Mouse (Mus musculus): Measurements from ENCODE around the gene Metap1d. TPM values are rescaled to one million over a fixed set of nuclear protein-coding genes. Genes with fewer than 3 reads are reported as not detected.

The Metap1d gene
- polyA plus RNA-seq, 1 experiment = 12.9 TPM

DNA sequence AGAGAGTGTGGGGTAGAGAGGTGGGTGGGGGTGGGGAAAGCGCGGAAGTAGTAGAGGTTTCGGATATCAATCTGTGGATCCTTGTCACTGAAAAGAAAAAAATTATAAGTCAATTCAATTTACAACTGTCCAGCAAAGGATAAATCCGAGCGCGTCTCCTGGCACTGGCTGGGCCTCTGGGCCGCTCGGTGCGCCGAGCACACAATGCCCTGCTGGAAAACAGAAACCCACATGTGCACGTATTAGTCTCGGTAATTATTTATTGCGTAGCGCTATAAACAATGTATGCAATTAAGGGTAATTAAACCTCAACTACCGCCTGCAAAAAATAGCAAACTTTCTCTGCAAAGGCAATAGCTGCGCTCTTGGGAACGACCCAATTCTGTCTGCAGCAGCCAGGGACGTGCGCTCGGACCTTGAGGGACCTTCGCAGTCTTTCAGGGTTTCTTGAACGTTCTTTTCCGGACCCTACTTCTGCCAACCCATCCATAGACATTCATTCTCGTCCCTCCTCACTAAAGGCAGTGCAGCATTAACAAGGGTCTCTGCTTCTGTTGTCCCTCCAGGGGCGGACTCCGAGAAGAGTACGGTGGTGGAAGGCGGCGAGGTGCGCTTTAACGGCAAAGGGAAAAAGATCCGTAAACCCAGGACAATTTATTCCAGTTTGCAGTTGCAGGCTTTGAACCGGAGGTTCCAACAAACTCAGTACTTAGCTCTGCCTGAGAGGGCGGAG lies 77.5 kb downstream of the Metap1d start:
- TF ChIP-seq CTCF (IDR thresholded peaks at IDR 0.05; ENCODE audit: control insufficient read depth, insufficient read depth, insufficient replicate concordance, low read depth, low read length) (no peak), POLR2A (IDR thresholded peaks at IDR 0.05; ENCODE audit: control insufficient read depth, low read depth, low read length) (no peak)
- Histone ChIP-seq H3K36me3 (ENCODE audit: control insufficient read depth, insufficient read depth, low read length) (no peaks in the 10 kb centered on the region), H3K27me3 (ENCODE audit: control insufficient read depth, insufficient read depth, low read length) (peaks cover 2% of the 10 kb centered on the region; the same call in 1 of the 2 replicates), H3K27ac (ENCODE audit: control insufficient read depth, insufficient read depth, low read depth, low read length) (no peak overlapping the region), H3K4me1 (ENCODE audit: control insufficient read depth, insufficient read depth, low read length) (peaks cover 16% of the 10 kb centered on the region), H3K4me3 (ENCODE audit: control insufficient read depth, low read depth, low read length) (no peak overlapping the region)

DNA sequence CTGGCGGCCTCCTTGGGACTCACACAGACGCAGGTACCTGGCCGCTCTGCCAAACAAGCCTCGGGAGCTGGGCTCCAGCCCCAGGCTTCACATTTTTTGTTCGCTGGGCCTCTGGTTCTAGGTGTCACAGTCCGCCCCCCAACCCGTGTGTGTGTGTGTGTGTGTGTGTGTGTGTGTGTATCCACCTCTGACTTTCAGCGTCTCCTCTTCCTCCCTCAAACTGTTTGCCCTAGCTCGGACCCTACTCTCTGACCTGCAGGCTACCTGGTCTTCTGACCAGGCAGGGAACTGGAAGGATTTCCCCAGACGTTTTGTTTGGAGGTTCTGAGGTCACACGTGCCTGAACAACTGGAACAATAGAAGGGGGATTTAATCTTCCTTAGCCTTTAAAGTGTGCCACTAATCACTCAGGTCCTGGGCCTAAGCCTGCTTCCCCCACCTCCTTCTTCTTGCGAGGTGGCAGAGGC lies 78.1 kb downstream of the Metap1d start:
- no peak overlapping the region for H3K27ac ChIP-seq (ENCODE audit: control insufficient read depth, insufficient read depth, low read depth, low read length)
- H3K4me1 ChIP-seq (ENCODE audit: control insufficient read depth, insufficient read depth, low read length) = peaks cover 16% of the 10 kb centered on the region
- peaks cover 2% of the 10 kb centered on the region; the same call in 1 of the 2 replicates for H3K27me3 ChIP-seq (ENCODE audit: control insufficient read depth, insufficient read depth, low read length)
- TF ChIP-seq CTCF (IDR thresholded peaks at IDR 0.05; ENCODE audit: control insufficient read depth, insufficient read depth, insufficient replicate concordance, low read depth, low read length) = no peak
- no peak for TF ChIP-seq POLR2A (IDR thresholded peaks at IDR 0.05; ENCODE audit: control insufficient read depth, low read depth, low read length)
- H3K36me3 ChIP-seq (ENCODE audit: control insufficient read depth, insufficient read depth, low read length) = no peaks in the 10 kb centered on the region
- no peak overlapping the region for H3K4me3 ChIP-seq (ENCODE audit: control insufficient read depth, low read depth, low read length)

DNA sequence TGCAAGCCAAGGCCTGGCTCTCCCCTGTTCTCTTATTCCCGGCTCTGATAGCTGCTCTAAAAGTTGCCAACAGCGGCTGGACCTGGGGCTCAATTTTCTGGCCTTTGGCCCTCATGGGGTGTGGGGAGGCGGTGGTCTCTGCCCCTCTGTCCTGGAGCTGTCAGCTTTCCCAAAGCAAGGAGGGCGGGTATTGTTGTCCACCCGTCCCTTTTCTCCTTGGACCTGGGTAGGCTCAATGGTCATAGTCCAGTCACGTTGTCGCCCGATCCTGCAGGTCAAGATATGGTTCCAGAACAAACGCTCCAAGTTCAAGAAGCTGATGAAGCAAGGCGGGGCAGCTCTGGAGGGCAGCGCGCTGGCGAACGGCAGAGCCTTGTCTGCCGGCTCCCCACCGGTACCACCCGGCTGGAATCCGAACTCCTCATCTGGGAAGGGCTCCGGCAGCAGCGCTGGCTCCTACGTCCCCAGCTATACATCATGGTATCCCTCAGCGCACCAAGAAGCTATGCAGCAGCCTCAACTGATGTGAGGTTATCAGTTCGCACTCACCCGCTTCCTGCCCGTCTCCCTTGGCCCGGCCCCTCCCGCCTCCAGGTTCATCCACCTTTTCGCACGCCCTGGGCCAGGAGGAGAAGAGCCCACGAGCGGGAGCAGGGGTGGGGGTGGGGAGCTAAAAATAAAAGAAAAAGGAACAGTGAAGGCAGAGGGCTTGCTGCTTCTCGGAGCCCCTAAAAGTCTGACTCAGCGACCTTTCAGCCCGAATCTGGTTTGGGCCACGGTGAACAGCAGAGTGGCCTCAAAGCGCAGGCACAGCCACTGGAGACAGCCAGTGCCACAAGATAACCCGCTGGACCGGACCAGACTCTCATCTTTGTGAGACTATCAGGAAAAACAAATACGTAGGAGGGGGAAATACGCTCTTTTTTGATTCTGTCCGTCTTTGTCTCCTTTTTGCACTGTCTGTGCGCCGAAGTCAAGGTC lies 79.2 kb downstream of the Metap1d start:
- Histone ChIP-seq H3K27me3 (ENCODE audit: control insufficient read depth, insufficient read depth, low read length) (peaks cover 4% of the 10 kb centered on the region), H3K27ac (ENCODE audit: control insufficient read depth, insufficient read depth, low read depth, low read length) (no peak overlapping the region), H3K4me3 (ENCODE audit: control insufficient read depth, low read depth, low read length) (no peak overlapping the region), H3K36me3 (ENCODE audit: control insufficient read depth, insufficient read depth, low read length) (no peaks in the 10 kb centered on the region), H3K4me1 (ENCODE audit: control insufficient read depth, insufficient read depth, low read length) (peaks cover 13% of the 10 kb centered on the region)
- no peak for TF ChIP-seq CTCF (IDR thresholded peaks at IDR 0.05; ENCODE audit: control insufficient read depth, insufficient read depth, insufficient replicate concordance, low read depth, low read length)
- no peak for TF ChIP-seq POLR2A (IDR thresholded peaks at IDR 0.05; ENCODE audit: control insufficient read depth, low read depth, low read length)

DNA sequence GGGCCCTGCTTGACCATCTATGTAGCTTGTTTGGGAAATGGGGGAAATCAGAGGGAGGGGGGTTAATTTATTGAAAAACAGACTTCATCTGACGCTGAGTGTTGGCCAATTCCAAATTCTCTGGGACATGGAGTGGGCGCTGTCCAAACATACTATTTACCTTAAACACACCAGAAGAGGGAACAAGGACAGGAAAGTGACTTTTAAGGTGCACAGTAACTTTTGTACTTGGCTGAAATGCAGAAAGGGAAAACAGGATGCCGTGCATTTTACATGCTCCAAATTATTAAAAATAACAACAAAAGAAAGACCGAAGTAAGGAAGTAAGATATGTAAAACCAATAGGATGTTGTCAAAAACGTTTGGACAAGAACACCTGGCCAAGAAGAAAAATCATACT lies 80.0 kb downstream of the Metap1d start:
- TF ChIP-seq POLR2A (IDR thresholded peaks at IDR 0.05; ENCODE audit: control insufficient read depth, low read depth, low read length) (no peak), CTCF (IDR thresholded peaks at IDR 0.05; ENCODE audit: control insufficient read depth, insufficient read depth, insufficient replicate concordance, low read depth, low read length) (no peak)
- H3K27ac ChIP-seq (ENCODE audit: control insufficient read depth, insufficient read depth, low read depth, low read length) = no peak overlapping the region
- H3K4me3 ChIP-seq (ENCODE audit: control insufficient read depth, low read depth, low read length) = no peak overlapping the region
- peaks cover 4% of the 10 kb centered on the region for H3K27me3 ChIP-seq (ENCODE audit: control insufficient read depth, insufficient read depth, low read length)
- peaks cover 12% of the 10 kb centered on the region for H3K4me1 ChIP-seq (ENCODE audit: control insufficient read depth, insufficient read depth, low read length)
- H3K36me3 ChIP-seq (ENCODE audit: control insufficient read depth, insufficient read depth, low read length) = no peaks in the 10 kb centered on the region

DNA sequence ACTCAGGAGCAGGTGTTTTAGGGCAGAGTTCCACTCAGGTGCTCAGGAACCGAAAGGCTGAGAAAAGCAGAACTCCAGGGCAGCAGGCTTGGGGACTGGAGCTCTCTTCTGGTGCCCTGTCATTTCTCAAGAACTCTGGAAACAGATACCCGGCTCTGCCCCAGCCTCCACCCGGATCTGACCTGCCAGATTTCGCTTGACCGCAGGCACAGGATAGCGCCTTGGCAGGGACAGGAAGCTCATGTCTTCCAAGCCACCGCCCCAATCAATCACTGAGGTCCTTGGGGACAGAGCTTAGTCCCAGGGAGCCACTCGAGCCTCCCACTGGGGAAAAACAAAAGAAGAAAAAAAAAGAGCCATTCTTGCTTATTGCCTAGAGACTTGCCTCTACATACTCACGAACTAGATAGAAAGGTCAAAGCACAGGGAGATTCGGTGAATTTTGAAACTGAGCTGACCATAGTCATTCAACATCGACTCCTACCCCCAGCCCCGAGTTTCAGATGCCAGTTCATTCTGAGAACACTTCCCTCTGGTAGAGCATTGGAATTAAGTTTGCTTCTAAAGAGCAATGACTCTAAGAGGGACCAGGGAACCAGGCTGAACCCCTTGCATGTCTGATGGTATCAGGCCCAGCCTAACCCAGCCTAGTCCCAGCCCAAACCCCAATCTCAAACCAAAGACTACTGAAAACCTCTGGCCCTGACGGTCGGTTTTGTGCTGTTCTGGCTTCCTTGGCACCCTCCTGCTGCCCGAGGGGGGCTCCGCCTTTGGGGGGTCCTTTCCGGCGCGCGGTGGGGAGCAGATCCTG lies 81.4 kb downstream of the Metap1d start:
- no peak for TF ChIP-seq CTCF (IDR thresholded peaks at IDR 0.05; ENCODE audit: control insufficient read depth, insufficient read depth, insufficient replicate concordance, low read depth, low read length)
- no peak for TF ChIP-seq POLR2A (IDR thresholded peaks at IDR 0.05; ENCODE audit: control insufficient read depth, low read depth, low read length)
- Histone ChIP-seq H3K27ac (ENCODE audit: control insufficient read depth, insufficient read depth, low read depth, low read length) (no peak overlapping the region), H3K36me3 (ENCODE audit: control insufficient read depth, insufficient read depth, low read length) (no peaks in the 10 kb centered on the region), H3K27me3 (ENCODE audit: control insufficient read depth, insufficient read depth, low read length) (peaks cover 7% of the 10 kb centered on the region), H3K4me1 (ENCODE audit: control insufficient read depth, insufficient read depth, low read length) (peaks cover 15% of the 10 kb centered on the region), H3K4me3 (ENCODE audit: control insufficient read depth, low read depth, low read length) (no peak overlapping the region)

DNA sequence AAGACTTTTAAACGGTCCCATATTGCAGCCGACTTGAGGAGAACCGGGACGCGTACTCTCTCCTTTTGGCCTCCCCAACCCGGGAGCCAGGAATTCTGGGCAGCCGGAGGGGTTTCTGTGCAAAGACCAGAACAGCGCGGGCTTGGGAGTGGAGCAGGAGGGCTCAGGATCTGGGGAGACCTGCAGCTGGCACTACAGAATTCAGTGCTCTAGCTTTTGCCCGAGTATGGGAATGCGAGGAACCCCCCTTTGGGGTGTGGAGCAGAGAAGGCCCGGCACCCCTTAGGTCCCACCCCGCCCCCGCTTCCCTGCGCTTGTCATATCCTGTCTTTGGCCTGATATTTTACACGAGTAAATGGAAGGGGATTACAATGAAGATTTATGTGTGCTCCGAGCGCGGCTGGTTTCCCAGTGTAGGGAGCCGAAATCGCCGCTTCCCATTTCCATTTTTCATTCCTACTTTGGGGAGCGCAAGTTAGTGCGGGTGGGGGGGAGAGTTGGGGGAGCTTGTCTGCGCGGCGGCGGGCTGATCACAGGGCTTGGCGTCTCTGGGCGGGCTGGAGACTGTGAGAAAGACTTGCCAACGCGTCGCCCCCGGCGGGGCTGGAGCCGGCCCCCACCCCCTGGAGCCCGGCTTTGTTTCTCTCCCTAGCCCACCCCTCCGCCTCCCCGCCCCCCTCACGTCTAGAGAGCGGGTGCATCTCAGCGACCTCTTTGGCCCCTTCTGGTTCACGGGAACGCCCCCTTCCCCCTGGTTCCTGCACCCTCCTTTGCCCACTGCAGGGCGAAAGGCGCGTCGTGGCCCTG lies 87.7 kb downstream of the Metap1d start:
- Histone ChIP-seq H3K27ac (ENCODE audit: control insufficient read depth, insufficient read depth, low read depth, low read length) (no peak overlapping the region), H3K4me3 (ENCODE audit: control insufficient read depth, low read depth, low read length) (no peak overlapping the region; the same call in 1 of the 2 replicates), H3K27me3 (ENCODE audit: control insufficient read depth, insufficient read depth, low read length) (peaks cover 31% of the 10 kb centered on the region), H3K36me3 (ENCODE audit: control insufficient read depth, insufficient read depth, low read length) (no peaks in the 10 kb centered on the region), H3K4me1 (ENCODE audit: control insufficient read depth, insufficient read depth, low read length) (peaks cover 31% of the 10 kb centered on the region)
- TF ChIP-seq POLR2A (IDR thresholded peaks at IDR 0.05; ENCODE audit: control insufficient read depth, low read depth, low read length) = no peak
- TF ChIP-seq CTCF (IDR thresholded peaks at IDR 0.05; ENCODE audit: control insufficient read depth, insufficient read depth, insufficient replicate concordance, low read depth, low read length) = no peak
